Mouse (Mus musculus) forebrain, postnatal 0 days (tissue): ENCODE data around the gene Abca1. TPM values are rescaled to one million over a fixed set of nuclear protein-coding genes. Genes with fewer than 3 reads are reported as not detected.

ENCODE experiments used
- ATAC-seq: fragments of 200-750 bp; cut with Nextera tagmentation; 2 replicates; pipeline ENCODE4 v1.8.0; 2017; ENCODE audit warnings: mild to moderate bottlenecking, moderate library complexity
- DNase-seq: peaks from one replicate; pipeline ENCODE4 v3.0.0-alpha.2; 2015
- H3K27ac ChIP-seq: fragments of 300-500 bp; sonication (generic); 2 replicates; pipeline ENCODE4 v1.5.1; 2014; ENCODE audit warnings: low read depth, mild to moderate bottlenecking, antibody characterized with exemption, low read length, moderate library complexity, mixed read lengths
- H3K27me3 ChIP-seq: fragments of 300-500 bp; sonication (generic); 2 replicates; pipeline ENCODE4 v1.6.1; 2014; ENCODE audit warnings: mild to moderate bottlenecking, low read length, mixed read lengths; ENCODE audit not compliant: insufficient read depth
- H3K36me3 ChIP-seq: fragments of 300-500 bp; sonication (generic); 2 replicates; pipeline ENCODE4 v1.6.1; 2014; ENCODE audit warnings: mild to moderate bottlenecking, moderate library complexity; ENCODE audit not compliant: insufficient read depth
- H3K4me1 ChIP-seq: fragments of 300-500 bp; sonication (generic); 2 replicates; pipeline ENCODE4 v1.6.1; 2014; ENCODE audit warnings: antibody characterized with exemption; ENCODE audit not compliant: insufficient read depth
- H3K4me2 ChIP-seq: fragments of 300-500 bp; sonication (generic); 2 replicates; pipeline ENCODE4 v1.6.1; 2014; ENCODE audit warnings: low read depth, mild to moderate bottlenecking, moderate library complexity
- H3K4me3 ChIP-seq: fragments of 300-500 bp; sonication (generic); 2 replicates; pipeline ENCODE4 v1.5.1; 2014; ENCODE audit warnings: low read depth, low read length, mixed read lengths
- H3K9ac ChIP-seq: fragments of 300-500 bp; sonication (generic); 2 replicates; pipeline ENCODE4 v1.6.1; 2014; ENCODE audit warnings: mild to moderate bottlenecking
- H3K9me3 ChIP-seq: fragments of 300-500 bp; sonication (generic); 2 replicates; pipeline ENCODE4 v1.6.1; 2016; ENCODE audit warnings: low read length
- CTCF ChIP-seq: sonication (generic); IDR thresholded peaks from 2 replicates; pipeline ENCODE4 v1.5.1; 2016; ENCODE audit warnings: antibody characterized with exemption, control low read depth, low read depth
- WGBS: fragments of 180-500 bp; shearing (Covaris S2); extraction: QIAGEN DNeasy Blood & Tissue Kit; methylation state at CpG from one replicate; pipeline ENCODE4 v1.1.7; 2014; 5-methylcytosine and 5-hydroxymethylcytosine counted together
- polyA plus RNA-seq: library from polyadenylated mRNA; unstranded; fragments of >200 nt; fragmentation: Nextera tagmentation; extraction: Ambion mirVana; gene quantifications from 2 replicates; pipeline ENCODE4 v1.2.1, GENCODE M21; 2015
- total RNA-seq: library from RNA; depleted of rRNA; stranded (reverse); fragments of >200 nt; gene quantifications from 2 replicates; pipeline ENCODE4 v1.2.3, GENCODE M21; 2014; rRNA removed

The Abca1 gene
- total and polyA plus RNA-seq, 2 experiments from 2014 or later: 6.3 to 39.2 TPM

- H3K4me3 ChIP-seq: no peak overlapping the region
- no peaks in the 10 kb centered on the region for H3K36me3 ChIP-seq
- DNase-seq: peak; percentile 55
- peak; percentile 80 for TF ChIP-seq CTCF
- H3K4me1 ChIP-seq: no peaks in the 10 kb centered on the region
- H3K9me3 ChIP-seq: no peaks in the 10 kb centered on the region
- WGBS: 75% methylated on average over 2 of the region's 2 CpGs
- ATAC-seq: peak; percentile 81
- H3K4me2 ChIP-seq: no peak overlapping the region
- H3K9ac ChIP-seq: no peak overlapping the region
- H3K27me3 ChIP-seq: no peaks in the 10 kb centered on the region
- no peak overlapping the region for H3K27ac ChIP-seq
Measured at GRCm38 (mm10) chr4:52985216-52985615, 174.5 kb downstream of the Abca1 start.

Other genes with a start within 250 kb of the Abca1 start
- gene Olfr272, start 240.7 kb downstream of the Abca1 start, total RNA-seq: not detected in 2 replicates
- gene Olfr272, start 240.7 kb downstream of the Abca1 start, polyA plus RNA-seq: not detected in 2 replicates
- gene Olfr270, start 195.3 kb downstream of the Abca1 start, total RNA-seq: not detected in 2 replicates
- gene Olfr270, start 195.3 kb downstream of the Abca1 start, polyA plus RNA-seq: not detected in 2 replicates
- not detected in 2 replicates for gene Nipsnap3a, start 170.6 kb downstream of the Abca1 start, total RNA-seq
- gene Nipsnap3a, start 170.6 kb downstream of the Abca1 start, polyA plus RNA-seq: not detected in 2 replicates
- gene Nipsnap3b, start 148.0 kb downstream of the Abca1 start, total RNA-seq: 126 and 141 TPM in 2 replicates
- gene Nipsnap3b, start 148.0 kb downstream of the Abca1 start, polyA plus RNA-seq: 170 and 182 TPM in 2 replicates